Mouse (Mus musculus) layer of hippocampus, adult 9-11 months (tissue): ENCODE data around the gene Abcc5.
"Not testable (repeated sequence)": the region's sequence is repeated elsewhere in the genome, so short reads cannot be mapped to it uniquely, and the experiment has no call there.

Experiments
- DNase-seq: peaks from one replicate; pipeline ENCODE4 v3.0.0; 2022

The Abcc5 gene

DNA sequence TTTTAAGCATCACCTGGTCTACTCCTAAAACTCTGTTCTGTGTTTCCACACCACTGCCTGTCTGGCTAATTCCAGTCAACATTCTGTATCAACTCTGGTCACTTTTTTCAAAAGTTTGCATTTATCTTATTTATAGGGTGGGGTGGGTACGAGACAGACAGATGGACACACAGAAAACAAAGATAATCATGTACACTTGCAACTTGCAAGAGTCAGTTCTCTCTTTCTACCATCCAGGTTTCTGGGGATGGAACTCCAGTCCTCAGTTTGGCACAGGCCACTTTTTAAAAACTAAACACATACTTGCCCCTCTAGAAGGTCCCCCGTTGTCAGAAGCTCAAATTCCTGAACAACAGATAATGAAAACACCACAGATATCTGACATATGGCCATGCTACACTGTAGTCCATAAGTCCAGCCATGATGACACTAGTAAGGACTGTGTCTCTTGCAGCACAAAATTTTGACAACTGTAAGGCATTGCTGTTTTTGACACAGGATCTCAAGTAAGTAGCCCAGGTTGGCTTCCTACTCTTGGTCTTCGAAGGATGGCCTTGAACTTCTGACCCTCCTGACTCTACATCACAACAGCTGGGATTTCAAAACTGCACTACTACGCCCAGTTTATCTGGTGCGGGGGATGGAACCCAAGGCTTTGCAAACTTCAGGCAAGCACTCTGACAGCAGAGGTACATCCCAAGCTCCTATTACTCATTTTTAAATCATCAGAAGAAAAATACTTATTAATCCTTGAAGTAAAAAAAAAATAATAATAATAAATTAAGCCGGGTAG is 3.1 kb downstream of the Abcc5 start:
- no peak for DNase-seq

DNA sequence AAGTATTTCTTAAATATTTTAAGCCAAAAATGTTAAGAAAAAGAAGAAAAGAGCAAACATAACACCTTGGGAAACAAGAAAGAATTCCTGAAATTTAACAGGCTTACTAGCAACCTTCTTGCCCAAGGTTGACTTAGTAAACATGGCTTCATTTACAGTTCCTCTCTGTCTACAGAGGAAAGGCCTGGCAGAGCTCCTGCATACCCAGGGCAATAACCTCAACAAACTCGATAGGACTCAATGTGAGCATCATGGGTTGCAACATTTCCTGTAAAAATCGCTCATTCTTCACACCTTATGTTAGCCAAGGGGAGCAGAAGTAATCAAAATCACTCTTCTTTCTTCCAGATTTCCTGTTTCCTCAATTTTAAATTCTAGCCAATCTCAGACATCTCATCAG is 8.1 kb downstream of the Abcc5 start:
- no peak for DNase-seq

DNA sequence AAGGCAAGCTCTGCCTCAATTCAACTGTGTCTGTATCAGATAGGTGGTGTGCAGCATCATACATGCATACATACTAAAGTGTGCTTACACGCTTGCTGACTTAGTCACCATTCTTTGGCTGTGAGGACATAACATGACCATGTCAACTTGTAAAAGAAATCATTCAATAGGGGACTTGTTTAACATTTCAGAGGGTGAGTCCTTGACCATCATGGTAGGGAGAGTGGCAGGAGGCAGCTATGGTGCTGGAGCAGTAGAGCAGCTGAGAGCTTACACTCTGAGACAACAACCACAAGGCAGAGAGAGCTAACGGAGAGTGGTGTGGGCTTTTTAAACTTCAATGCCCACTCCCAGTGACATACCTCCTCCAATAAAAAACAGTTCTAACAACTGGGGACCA is 9.9 kb downstream of the Abcc5 start:
- DNase-seq, result no peak

DNA sequence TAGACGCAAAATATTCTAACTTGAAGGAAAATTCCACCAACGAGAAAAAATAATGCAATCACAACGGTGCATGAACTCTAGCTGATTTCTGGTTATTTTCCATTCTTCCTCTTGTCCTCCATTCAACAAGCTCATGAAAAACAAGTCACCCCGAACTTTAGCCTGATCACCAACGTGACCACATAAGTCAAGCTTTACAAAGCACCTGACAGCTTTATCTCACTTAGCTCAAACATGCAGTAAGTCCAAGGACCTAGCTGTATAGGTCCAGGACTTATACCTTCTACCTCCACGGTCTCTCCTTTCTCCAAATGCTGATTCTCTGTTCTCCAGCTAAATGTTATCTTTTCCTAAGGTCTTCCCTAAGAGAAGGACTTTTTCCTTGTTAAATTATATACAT is 10.4 kb downstream of the Abcc5 start:
- DNase-seq, result no peak

DNA sequence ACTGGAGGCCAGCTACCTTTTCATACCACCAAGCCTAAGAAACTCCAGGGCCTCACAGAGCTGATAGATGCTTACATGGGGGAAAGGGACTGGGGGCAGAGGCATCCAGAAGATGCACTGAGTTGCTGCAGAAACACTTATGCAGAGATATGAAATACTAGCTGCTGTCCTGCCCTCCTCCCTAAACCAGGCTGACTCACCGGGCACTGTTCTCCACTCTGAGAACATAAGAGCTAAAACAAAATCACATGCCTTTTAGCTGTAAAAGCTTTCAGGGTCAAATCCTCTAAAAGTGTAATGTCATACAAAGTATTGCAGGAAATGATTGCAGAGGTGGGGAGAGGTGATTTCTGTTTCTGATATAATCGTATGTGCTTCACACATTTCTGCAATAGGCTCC is 11.0 kb downstream of the Abcc5 start:
- DNase-seq, result no peak

DNA sequence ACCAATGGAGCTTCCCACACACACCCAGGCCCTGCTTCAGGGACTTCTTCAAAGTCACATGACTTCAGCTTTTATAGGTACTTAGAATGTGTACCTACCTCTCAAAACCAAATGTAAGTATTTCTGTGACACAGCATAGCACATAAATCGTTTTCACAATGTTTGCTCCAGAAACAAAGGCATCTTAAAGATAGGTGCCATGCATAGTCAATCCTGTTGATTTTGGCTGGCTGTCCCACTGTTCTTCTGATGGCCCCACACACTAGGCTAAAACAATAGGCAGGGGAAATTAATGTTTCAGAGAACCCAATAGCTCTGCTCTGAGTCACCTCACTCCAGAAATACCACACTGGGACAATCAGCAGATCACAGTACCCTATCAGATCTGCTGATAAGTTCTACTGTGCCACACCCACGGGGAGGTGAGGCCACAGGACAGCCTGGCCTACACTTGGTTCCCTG is 12.3 kb downstream of the Abcc5 start:
- no peak for DNase-seq

DNA sequence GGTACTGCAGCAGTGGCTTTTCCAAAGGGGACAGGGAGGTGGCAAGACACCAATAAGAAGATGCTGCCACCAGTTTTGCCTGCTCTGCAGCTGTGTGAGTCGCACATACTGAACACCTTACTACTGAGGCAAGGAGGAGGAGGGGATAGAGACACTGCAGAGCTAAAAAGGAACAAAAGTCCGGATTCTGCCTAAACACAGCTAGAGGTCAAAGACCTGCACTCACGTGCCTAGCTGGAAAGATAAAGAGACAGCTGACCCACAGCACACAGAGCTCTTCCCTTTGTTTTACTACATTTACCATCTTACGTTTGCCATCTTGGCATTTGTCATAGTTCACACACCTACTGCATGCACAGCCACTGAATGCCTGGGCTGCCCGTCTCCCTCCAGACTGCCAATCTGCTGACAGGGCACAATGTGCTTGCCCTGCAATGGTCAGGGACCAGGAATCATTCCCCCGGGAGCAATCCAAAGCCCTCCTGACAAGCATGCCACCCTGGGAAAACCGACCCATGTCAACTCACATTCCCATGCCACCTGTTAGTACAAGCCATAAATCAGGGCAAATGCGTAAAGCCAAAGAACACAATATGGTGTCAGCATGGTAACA is 14.1 kb downstream of the Abcc5 start:
- DNase-seq, result no peak

DNA sequence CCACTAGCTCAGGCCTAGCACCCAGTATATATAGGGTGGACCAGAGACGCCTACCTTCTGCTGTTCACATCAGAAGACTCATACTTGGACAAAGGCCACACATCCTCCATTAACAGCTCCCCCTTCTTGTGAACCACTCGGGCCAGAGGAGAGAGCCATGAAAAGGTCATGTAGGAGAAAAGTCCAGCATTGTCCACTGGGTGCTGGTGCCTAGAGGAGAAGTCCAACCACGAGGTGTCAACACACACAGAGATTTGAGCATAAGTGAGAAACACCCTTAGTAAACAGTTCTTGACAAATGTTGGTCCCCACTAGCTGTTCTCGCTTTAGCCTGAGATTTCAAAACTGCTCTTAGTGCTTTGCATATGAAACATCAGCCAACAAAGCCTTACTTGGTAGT is 20.9 kb downstream of the Abcc5 start:
- DNase-seq, result no peak

DNA sequence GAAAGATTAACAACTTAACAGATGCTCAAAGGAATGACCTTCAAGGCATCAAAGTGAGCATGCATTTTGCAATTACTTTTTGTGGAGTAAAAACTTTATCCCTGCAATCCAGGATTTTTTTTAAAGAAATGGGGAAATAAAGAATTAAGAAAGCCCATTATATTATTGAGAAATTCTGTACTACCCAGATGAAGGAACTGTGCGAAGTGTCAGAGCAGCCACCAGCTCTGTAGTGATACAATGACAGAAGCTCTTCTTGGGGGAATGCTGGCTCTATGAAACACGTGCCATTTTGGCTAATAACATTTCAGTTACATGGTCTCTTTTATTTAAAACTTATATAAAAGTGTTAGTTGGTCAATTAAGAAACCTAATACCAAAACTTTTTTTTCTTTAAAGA is 22.9 kb downstream of the Abcc5 start:
- no peak for DNase-seq

DNA sequence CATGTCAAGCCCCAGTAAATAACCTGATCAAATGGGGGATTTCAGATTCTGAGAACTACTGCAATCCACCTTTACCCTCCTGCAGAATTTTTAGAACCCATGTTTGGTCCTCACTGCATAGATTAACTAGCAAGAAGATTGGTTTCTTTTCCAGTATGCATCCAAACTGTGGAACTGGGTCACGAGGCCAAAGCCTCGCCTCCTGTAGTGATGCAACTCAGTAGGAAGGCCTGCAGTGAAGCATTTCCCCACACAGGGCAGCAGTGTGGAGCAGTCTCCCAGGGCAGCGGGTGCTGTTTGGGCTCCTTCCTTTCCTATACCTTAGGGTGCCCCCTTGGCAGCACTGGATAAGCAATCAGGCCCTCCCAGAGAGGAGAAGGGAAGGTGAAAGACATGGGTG is 24.6 kb downstream of the Abcc5 start:
- DNase-seq, result no peak

DNA sequence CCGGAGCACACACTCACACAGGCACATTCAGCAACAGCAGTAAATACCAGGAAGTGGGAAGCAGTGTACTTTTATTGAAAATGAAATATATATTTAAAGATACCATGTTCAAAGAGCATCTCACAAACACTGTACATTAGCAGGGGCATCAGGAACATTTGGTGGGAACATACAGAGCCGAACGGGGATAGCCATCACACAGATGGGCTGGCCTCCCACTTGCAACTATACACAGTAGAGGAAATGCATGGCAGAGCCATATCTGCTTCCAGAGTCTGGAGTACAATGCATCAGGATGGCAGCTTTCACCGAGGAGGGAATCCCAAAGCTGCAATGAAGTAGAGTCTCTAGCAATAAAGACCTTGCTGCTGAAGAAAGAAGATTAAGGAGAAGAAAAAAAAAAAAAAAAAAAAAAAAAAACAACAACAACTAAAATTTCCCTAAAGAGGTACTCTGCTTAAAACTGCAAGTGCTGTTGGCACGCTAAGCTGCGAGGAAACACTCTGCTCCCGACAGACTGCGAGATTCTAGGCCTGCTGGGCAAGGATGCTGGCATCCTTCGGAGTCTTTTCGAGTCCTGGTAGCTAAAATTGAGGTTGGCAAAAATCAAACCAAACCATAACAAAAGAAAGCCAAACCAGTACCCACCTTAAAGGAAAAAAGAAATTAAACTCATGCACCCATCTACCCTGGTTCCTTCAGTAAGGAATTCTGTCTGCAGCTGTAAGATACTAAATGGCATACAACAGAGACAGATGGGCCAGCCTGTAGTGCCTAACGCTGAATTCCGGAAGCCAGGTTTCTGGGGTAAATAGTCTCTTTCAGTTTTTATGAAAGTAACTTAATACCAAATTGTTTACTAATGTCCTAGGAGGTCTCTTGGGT is 25.2 kb downstream of the Abcc5 start:
- DNase-seq, result no peak

DNA sequence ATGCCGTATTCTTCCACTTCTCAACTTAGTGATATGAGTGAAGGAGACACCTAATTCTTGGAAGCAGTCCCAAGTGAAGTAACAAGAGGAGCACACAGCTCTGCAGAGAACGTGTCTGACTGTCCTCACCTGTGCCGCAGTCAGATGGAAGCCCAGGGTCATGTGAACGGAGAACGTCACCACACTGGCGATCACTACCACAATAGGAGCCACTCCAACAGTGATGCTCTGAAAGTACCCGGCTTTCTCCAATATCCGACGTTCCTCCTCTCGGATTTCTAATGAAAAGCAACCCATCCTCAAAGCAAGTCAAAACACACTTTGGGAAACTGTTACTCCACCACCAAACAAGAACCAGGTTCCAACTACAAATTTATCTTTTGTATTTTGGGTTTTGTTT is 29.3 kb downstream of the Abcc5 start:
- DNase-seq, result no peak

DNA sequence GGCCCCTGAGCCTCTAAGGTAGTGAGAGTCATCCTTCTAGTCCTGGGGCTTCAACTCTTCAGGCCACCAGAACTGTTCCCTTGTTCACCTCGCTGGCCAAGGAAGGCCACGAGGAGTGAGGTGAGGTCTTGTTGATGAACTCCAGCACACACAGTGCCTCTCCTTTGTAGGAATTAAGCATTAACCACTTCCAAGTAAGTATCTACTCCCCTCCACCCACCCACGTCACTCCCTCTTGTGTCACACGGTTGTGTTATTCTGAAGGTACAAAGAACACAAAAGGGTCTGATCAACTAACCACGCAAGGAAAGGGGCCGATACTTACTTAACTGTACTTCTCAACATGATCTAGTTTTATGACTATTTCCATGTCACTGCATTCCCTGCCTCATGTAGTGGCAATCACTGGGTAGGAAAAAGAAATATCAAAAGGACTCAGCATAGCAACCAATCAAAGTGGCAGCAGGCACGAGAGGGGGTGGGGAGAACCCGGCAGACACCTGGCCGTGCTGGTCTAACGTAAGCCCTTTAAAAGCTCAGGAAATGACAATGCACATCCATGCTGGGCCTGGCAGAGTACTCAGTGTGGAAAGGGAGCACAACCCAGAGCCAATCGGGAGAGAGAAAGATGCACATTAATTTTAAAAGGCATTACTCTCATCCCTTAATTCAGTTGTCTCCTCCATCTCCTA is 30.8 kb downstream of the Abcc5 start:
- no peak for DNase-seq

DNA sequence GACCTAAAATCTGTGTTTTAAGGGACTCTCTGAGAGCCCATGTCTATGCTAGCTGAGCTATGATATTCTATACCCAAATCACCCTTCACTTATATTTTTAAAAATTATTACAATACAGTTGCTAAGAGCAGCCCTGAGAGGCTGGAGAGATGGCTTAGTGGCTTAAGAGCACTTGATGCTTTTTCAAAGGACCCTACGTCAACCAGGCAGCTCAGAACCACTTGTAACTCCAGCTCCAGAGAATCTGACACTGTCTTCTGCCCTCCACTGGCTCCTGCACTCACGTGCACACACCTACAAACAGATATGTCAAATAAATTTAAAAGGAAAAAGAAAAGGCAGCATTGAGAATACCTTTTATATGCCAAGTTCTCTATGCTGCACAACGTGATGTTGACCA is 34.4 kb downstream of the Abcc5 start:
- DNase-seq, result no peak

DNA sequence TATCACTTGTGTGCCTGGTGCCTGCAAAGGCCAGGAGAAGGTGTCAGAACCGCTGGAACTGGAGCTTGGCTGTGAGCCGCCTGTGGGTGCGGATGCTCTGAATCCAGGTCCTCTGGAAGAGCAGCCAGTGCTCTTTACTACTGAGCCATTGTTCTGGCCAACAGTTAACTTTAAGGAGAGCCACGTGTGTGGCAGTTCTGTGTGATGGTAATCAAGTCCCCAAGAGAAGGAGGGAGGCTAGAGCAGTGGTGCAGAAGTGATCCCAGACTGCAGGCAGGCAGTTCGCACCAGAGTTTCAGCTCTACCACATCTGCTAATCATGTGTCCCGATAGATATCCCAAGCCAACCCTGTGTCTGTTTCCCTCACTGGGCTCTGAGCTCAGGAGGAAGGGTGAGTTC is 36.0 kb downstream of the Abcc5 start:
- DNase-seq, result no peak

DNA sequence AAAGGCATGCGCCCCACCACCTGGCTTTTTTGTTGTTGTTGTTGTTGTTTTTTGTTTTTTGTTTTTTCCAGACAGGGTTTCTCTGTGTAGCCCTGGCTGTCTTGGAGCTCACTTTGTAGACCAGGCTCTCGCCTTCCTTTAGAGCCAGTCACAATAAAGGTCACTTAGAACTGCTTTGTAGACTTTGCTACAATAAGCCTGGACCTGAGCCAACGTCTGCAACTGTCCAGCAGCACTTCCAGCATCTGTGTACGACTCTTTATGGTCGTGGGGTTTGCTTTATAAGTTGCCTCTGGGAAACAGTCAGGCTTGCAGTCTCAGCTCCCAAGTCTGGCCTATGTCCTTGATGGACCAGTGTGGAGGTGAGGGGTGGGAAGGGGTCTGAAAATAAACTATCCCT is 45.2 kb downstream of the Abcc5 start:
- DNase-seq, result no peak

DNA sequence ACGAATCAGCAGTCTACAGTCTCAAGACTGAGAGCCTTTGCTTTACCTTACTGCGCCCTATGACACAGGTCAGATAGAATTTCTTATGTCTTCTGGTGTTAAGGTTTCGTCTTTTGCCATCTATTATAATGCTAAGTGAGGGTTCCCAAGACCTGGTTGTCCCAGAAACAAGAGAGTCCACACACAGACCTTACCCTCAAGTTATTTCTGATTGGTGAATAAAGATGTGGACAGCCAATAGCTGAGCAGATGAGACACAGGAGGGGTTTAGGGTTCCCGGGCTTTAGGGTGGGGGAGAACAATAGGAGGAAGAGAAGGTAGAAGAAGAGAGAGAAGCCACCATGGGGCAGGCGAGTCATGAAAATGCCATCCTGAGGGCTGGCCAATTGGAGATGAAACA is 50.9 kb downstream of the Abcc5 start:
- DNase-seq, result no peak

DNA sequence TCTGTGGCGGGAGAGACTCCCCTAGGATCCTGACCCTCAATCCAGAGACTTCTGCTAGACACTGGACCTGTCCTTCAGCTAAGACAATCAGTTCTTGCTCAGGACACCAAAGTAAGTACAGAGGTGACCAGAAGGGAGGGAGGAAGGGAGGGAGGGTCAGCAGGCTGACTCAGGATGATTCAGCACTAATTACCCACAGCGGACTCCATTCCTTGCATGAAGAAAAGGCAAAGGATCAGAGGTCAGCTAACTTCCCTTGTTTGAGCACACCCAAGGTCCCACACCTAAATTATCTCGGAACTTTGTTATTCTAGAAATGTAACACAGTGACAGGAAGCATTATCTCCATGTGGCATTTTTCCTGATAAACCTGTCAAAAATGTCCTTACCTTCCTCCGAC is 54.5 kb downstream of the Abcc5 start:
- no peak for DNase-seq

DNA sequence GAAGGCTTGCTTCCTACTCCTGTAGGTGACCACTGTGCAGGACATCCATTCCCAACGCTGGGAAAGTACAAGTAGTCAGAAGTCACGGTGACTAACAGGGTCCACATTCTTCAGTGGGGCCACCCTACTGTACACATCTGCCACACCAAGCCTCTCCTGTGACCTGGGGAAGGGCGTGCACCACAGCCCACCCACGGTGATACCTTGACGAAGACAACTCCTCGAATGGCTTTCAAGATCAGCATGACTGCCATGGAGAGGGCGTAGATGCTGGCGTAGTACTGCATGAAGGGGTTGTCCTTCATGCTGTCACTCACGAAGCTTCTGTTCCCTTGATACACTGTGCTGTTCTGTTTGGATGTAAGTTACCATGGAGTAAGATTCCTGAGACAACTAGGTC is 58.0 kb downstream of the Abcc5 start:
- no peak for DNase-seq

DNA sequence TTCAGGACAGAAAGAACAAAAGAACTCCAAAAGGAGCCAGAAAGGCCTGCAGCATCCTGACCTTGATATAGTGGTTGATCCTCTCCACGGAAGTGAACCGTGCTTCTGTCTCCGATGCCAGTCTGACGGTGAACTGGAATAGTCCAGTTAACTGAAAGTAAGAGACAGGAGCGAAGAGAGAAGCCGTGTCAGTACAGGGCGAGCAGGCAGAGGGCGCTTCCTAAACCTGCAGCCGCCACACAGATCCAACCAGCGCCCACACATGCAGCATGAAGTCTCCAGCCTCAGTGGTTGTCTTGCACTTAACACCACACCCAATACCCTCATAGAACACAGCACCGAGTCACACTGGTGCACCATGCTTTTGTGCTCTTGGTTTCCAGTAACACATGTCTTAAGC is 64.1 kb downstream of the Abcc5 start:
- no peak for DNase-seq

DNA sequence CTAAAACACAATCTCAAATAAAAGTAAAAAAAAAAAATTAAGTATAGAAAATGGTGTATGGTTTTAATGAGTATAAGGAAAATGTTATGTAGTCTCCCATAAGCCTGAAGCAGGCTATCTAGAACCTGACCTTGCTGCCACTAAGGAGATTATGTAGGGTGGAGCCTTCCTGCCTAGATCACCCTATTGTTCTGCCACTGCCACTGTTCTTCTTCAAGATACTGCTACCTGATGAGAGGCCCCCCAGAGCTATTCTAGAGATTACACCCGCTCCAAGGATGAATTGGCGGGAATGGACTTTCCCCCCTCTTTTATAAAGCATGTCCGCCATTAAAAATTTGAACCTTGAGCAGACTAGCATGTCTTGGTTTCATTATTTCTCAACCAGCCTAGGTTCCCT is 64.7 kb downstream of the Abcc5 start:
- DNase-seq, result not testable (repeated sequence)

DNA sequence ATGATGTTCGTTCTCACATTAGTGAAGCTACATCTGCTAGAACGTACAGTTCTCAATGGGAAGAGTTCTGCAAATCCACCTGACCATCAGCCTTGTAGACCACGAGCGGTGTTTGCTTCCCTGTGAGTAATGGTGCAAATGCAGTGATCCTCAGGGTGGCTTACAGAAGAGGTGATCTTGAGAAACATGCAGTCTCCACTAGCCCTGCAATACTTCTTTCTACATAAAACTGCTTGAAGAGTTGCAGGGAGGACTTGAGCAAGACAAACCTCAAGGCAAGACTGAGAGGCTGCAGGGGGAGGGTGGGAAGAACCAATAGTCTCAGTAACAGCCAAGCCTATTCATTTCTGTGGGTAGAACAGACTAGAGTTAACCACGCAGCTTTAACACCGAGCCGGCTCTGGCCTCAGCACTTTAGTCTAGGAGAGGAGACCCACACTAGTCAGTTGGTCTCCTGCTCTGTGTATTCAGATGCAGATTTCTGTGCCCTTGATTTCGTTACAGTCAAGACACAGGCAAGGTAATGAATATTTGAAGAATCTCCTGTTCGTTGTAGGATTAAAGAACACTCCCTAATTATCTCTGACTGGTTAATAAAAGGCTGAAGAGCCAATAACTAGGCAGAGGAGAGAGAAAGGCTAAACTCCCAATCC is 66.4 kb downstream of the Abcc5 start:
- DNase-seq, result no peak

DNA sequence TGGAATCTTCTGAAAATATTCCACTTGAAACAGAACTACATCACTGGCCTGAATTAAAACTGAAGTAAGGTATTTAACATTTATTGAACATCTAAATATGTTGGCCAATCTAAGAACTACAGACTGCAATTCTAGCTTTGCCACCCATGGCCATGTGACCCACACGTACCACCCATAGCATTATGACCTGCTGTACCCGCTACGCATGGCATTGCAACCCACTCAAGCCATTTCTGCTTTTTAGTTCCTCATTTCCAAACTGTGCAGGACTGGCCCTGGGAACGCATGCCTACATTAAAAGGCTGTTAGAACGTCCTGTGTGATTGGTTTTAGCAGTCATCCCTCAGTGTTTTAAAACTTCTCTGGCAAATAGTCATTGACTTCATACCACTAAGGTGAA is 68.4 kb downstream of the Abcc5 start:
- DNase-seq, result peak; percentile 14
